Mouse (Mus musculus) testis, adult 2 months (tissue): ENCODE measurements around the gene Fhl5.

ENCODE experiments used
- CTCF ChIP-seq: fragments of 200-500 bp; IDR thresholded peaks from 2 replicates; pipeline ENCODE4 v1.5.1; 2012; ENCODE audit warnings: low read depth, mild to moderate bottlenecking, inconsistent platforms, low read length, moderate library complexity; ENCODE audit not compliant: control insufficient read depth, insufficient read depth, insufficient replicate concordance
- POLR2A ChIP-seq: fragments of 200-500 bp; IDR thresholded peaks from 2 replicates; pipeline ENCODE4 v1.6.1; 2012; ENCODE audit warnings: low read depth, mild to moderate bottlenecking, inconsistent platforms, low read length, moderate library complexity; ENCODE audit not compliant: control insufficient read depth

GRCm38 (mm10) chr4:25227527-25227926 lies 15.1 kb downstream of the Fhl5 start:
- TF ChIP-seq CTCF (no peak), POLR2A (no peak)
